Mouse (Mus musculus) granulocyte monocyte progenitor cell, adult 5-6 weeks (primary cell): ENCODE measurements around the gene Prpf38a. TPM values are rescaled to one million over a fixed set of nuclear protein-coding genes. Genes with fewer than 3 reads are reported as not detected.

ENCODE experiments used
- total RNA-seq, 2 experiments: library from RNA; stranded (forward) in 1 of 2; stranded (reverse) in 1 of 2; fragments of 200-712, 200-1000 nt in 1 of 2; fragments of >200 nt in 1 of 2; fragmentation: Nextera tagmentation in 1 of 2; gene quantifications; 2 replicates each; pipeline ENCODE4 v1.2.3; 2014 to 2017

The Prpf38a gene
- total RNA-seq, 2 experiments from 2014 or later = 78.1 to 116 TPM

Other genes starting within 250 kb of the Prpf38a start
- not detected in 2 replicates for gene Shisal2a, start 196.0 kb downstream of the Prpf38a start, total RNA-seq (2014; fragmentation: Nextera tagmentation)
- gene Shisal2a, start 196.0 kb downstream of the Prpf38a start, total RNA-seq (2017) = not detected in 2 replicates
- gene Gpx7, start 172.4 kb downstream of the Prpf38a start, total RNA-seq (2014; fragmentation: Nextera tagmentation) = 1.8 and 4.2 TPM in 2 replicates
- gene Gpx7, start 172.4 kb downstream of the Prpf38a start, total RNA-seq (2017) = 0.30 and 0.46 TPM in 2 replicates
- gene Tut4, start 119.9 kb downstream of the Prpf38a start, total RNA-seq (2014; fragmentation: Nextera tagmentation) = 77.1 and 98.9 TPM in 2 replicates
- gene Tut4, start 119.9 kb downstream of the Prpf38a start, total RNA-seq (2017) = 24.9 and 25.1 TPM in 2 replicates
- 14.6 and 24.6 TPM in 2 replicates for gene Orc1, start 87 bp upstream of the Prpf38a start, total RNA-seq (2014; fragmentation: Nextera tagmentation)
- gene Orc1, start 87 bp upstream of the Prpf38a start, total RNA-seq (2017) = 7.8 and 11.0 TPM in 2 replicates
- gene Cc2d1b, start 40.6 kb upstream of the Prpf38a start, total RNA-seq (2014; fragmentation: Nextera tagmentation) = 23.5 and 29.2 TPM in 2 replicates
- 65.4 and 86.2 TPM in 2 replicates for gene Cc2d1b, start 40.6 kb upstream of the Prpf38a start, total RNA-seq (2017)
- gene 3110021N24Rik, start 140.3 kb upstream of the Prpf38a start, total RNA-seq (2014; fragmentation: Nextera tagmentation) = not detected in 2 replicates
- gene 3110021N24Rik, start 140.3 kb upstream of the Prpf38a start, total RNA-seq (2017) = not detected in 2 replicates
- gene Zfyve9, start 201.5 kb upstream of the Prpf38a start, total RNA-seq (2014; fragmentation: Nextera tagmentation) = 0.11 and 1.3 TPM in 2 replicates
- 0.56 and 1.3 TPM in 2 replicates for gene Zfyve9, start 201.5 kb upstream of the Prpf38a start, total RNA-seq (2017)